Mouse (Mus musculus) embryonic facial prominence, embryonic 10.5 days (tissue): ENCODE data around the gene Baiap2l2. TPM values are rescaled to one million over a fixed set of nuclear protein-coding genes. Genes with fewer than 3 reads are reported as not detected.

Source experiments
- DNase-seq: peaks from one replicate; pipeline ENCODE4 v3.0.0-alpha.2; 2017; ENCODE audit warnings: low spot score
- H3K27ac ChIP-seq: fragments of 300-500 bp; sonication (generic); replicated peaks from 2 replicates; pipeline ENCODE4 v1.5.1; 2016; ENCODE audit warnings: mild to moderate bottlenecking
- H3K27me3 ChIP-seq: fragments of 300-500 bp; sonication (generic); replicated peaks from 2 replicates; pipeline ENCODE4 v1.6.1; 2016; ENCODE audit warnings: low read depth, mild to moderate bottlenecking; ENCODE audit not compliant: poor library complexity, severe bottlenecking
- H3K36me3 ChIP-seq: fragments of 300-500 bp; sonication (generic); replicated peaks from 2 replicates; pipeline ENCODE4 v1.6.1; 2016; ENCODE audit warnings: mild to moderate bottlenecking, moderate library complexity
- H3K4me1 ChIP-seq: fragments of 300-500 bp; sonication (generic); 2 replicates; pipeline ENCODE4 v1.6.1; 2016
- H3K4me3 ChIP-seq: fragments of 300-500 bp; sonication (generic); 2 replicates; pipeline ENCODE4 v1.5.1; 2016; ENCODE audit warnings: mild to moderate bottlenecking, moderate library complexity
- H3K9me3 ChIP-seq: fragments of 300-500 bp; sonication (generic); 2 replicates; pipeline ENCODE4 v1.6.1; 2016; ENCODE audit warnings: mild to moderate bottlenecking
- WGBS: fragments of 180-500 bp; shearing (Covaris S2); methylation state at CpG from one replicate; pipeline ENCODE4 v1.1.7; 2016; 5-methylcytosine and 5-hydroxymethylcytosine counted together
- polyA plus RNA-seq: library from polyadenylated mRNA; unstranded; fragments of >200 nt; fragmentation: Nextera tagmentation; extraction: Ambion mirVana; gene quantifications from 2 replicates; pipeline ENCODE4 v1.2.1, GENCODE M21; 2016

Gene Baiap2l2
- polyA plus RNA-seq, 1 experiment from 2014 or later, result 6.0 TPM

- no peak for DNase-seq
- Histone ChIP-seq H3K9me3 (no peaks in the 10 kb centered on the region), H3K4me3 (no peak overlapping the region), H3K4me1 (peaks cover 25% of the 10 kb centered on the region), H3K36me3 (no peaks in the 10 kb centered on the region), H3K27ac (no peak overlapping the region), H3K27me3 (peaks cover 84% of the 10 kb centered on the region)
- WGBS, result 13% methylated on average over 1 of the region's 1 CpGs
Measured at GRCm38 (mm10) chr15:79268521-79268920, 16.8 kb downstream of the Baiap2l2 start.

DNA sequence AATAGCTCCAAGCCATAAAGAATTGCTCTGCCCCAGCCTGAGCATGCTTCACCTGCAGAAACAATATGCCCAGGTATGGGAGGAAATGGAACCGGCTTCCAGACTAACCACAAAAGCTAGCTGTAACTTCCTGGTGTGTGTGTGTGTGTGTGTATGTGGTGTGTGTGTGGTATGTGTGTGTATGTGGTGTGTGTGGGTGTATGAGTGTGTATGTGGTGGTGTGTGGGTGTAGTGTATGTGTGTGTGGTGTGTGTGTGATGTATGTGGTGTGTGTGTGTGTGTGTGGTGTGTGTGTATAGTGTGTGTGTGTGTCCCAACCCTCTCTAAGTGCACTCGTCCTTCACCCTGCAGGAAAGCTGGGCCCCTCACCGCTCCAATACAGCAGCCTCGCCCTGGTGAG lies 20.0 kb downstream of the Baiap2l2 start:
- WGBS, result 72% methylated on average over 4 of the region's 4 CpGs
- H3K4me1 ChIP-seq, result peaks cover 37% of the 10 kb centered on the region
- DNase-seq, result no peak
- H3K27ac ChIP-seq, result no peak overlapping the region
- no peaks in the 10 kb centered on the region for H3K36me3 ChIP-seq
- no peaks in the 10 kb centered on the region for H3K9me3 ChIP-seq
- no peak overlapping the region for H3K4me3 ChIP-seq
- H3K27me3 ChIP-seq, result peaks cover 88% of the 10 kb centered on the region

GRCm38 (mm10) chr15:79263726-79264125 lies 21.6 kb downstream of the Baiap2l2 start:
- H3K27ac ChIP-seq, result no peak overlapping the region
- H3K4me3 ChIP-seq, result no peak overlapping the region
- DNase-seq, result no peak
- no peaks in the 10 kb centered on the region for H3K36me3 ChIP-seq
- no peaks in the 10 kb centered on the region for H3K9me3 ChIP-seq
- H3K4me1 ChIP-seq, result peaks cover 38% of the 10 kb centered on the region
- peaks cover 94% of the 10 kb centered on the region for H3K27me3 ChIP-seq
- WGBS, result 90% methylated on average over 6 of the region's 6 CpGs

DNA sequence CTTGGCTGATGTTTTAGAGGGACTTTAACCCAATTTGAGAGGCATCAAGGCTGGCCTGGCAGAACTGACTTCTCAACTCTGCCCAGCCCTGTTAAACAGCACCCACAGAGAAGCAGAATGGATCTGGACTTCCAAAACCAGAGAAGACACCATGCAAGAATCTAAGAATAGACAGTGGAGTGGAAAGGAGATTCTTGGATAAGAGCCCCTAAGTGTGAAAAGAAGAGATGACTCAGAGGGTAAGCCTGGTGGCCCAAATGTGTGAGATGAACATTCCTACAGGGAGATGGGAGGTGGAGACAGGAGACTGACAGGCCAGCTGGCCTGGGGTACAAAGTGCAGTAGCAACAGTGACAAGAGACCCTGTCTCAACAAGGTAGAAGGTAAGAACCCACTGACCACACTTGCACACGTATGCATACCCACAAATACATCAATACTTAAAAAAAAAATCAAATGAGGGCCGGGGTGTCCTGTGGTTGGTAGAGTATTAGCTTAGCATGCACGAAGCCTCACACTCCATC lies 22.5 kb downstream of the Baiap2l2 start:
- H3K4me3 ChIP-seq, result no peak overlapping the region
- WGBS, result 94% methylated on average over 3 of the region's 3 CpGs
- peaks cover 47% of the 10 kb centered on the region for H3K4me1 ChIP-seq
- no peaks in the 10 kb centered on the region for H3K9me3 ChIP-seq
- H3K27ac ChIP-seq, result no peak overlapping the region
- DNase-seq, result no peak
- H3K36me3 ChIP-seq, result no peaks in the 10 kb centered on the region
- peaks cover 91% of the 10 kb centered on the region for H3K27me3 ChIP-seq

- peaks cover 89% of the 10 kb centered on the region for H3K27me3 ChIP-seq
- H3K9me3 ChIP-seq, result no peaks in the 10 kb centered on the region
- peaks cover 47% of the 10 kb centered on the region for H3K4me1 ChIP-seq
- no peak overlapping the region for H3K27ac ChIP-seq
- 26% methylated on average over 13 of the region's 13 CpGs for WGBS
- peak overlapping the region; percentile 76 for H3K4me3 ChIP-seq
- DNase-seq, result peak; percentile 70
- no peaks in the 10 kb centered on the region for H3K36me3 ChIP-seq
Measured at GRCm38 (mm10) chr15:79262375-79262774, 23.0 kb downstream of the Baiap2l2 start.

- peaks cover 86% of the 10 kb centered on the region for H3K27me3 ChIP-seq
- H3K9me3 ChIP-seq, result no peaks in the 10 kb centered on the region
- H3K36me3 ChIP-seq, result no peaks in the 10 kb centered on the region
- DNase-seq, result peak; percentile 60
- peaks cover 47% of the 10 kb centered on the region for H3K4me1 ChIP-seq
- WGBS, result under 1% methylated on average over 27 of the region's 28 CpGs
- H3K4me3 ChIP-seq, result peak overlapping the region; percentile 76
- peak overlapping the region; percentile 82 for H3K27ac ChIP-seq
Measured at GRCm38 (mm10) chr15:79261757-79262156, 23.6 kb downstream of the Baiap2l2 start.

- Histone ChIP-seq H3K27ac (peak overlapping the region; percentile 82), H3K27me3 (peaks cover 81% of the 10 kb centered on the region)
- whole genome bisulfite sequencing, result 1% methylated on average over 62 of the region's 62 CpGs
Measured at GRCm38 (mm10) chr15:79261095-79261725, 24.1 kb downstream of the Baiap2l2 start.

GRCm38 (mm10) chr15:79258521-79258920 lies 26.8 kb downstream of the Baiap2l2 start:
- Histone ChIP-seq H3K36me3 (no peaks in the 10 kb centered on the region), H3K27me3 (peaks cover 76% of the 10 kb centered on the region), H3K4me1 (peaks cover 52% of the 10 kb centered on the region), H3K27ac (no peak overlapping the region), H3K4me3 (0 out of 2 replicates have a peak overlapping the region, but pooled peaks have one; percentile 6), H3K9me3 (no peaks in the 10 kb centered on the region)
- no peak for DNase-seq
- WGBS, result 32% methylated on average over 17 of the region's 17 CpGs

More at GRCm38 (mm10) chr15:79261095-79261725, 24.1 kb downstream of the Baiap2l2 start:
- H3K36me3 ChIP-seq, result no peaks in the 10 kb centered on the region
- peak overlapping the region; percentile 76 for H3K4me3 ChIP-seq
- DNase-seq, result peak; percentile 70
- H3K9me3 ChIP-seq, result no peaks in the 10 kb centered on the region
- H3K4me1 ChIP-seq, result peaks cover 43% of the 10 kb centered on the region

- H3K27me3 ChIP-seq, result peaks cover 76% of the 10 kb centered on the region
- 24% methylated on average over 3 of the region's 3 CpGs for WGBS
- peaks cover 1% of the 10 kb centered on the region; the same call in 1 of the 2 replicates for H3K36me3 ChIP-seq
- peaks cover 55% of the 10 kb centered on the region for H3K4me1 ChIP-seq
- H3K4me3 ChIP-seq, result no peak within 1 kb of the TSS
- no peak within 1 kb of the TSS for H3K27ac ChIP-seq
- no peak for DNase-seq
- no peaks in the 10 kb centered on the region for H3K9me3 ChIP-seq
Measured at GRCm38 (mm10) chr15:79254661-79255060, 30.7 kb downstream of the Baiap2l2 start, which contains the start of gene Slc16a8. TSS of gene Slc16a8 (minus strand) at chr15:79254761.

DNA sequence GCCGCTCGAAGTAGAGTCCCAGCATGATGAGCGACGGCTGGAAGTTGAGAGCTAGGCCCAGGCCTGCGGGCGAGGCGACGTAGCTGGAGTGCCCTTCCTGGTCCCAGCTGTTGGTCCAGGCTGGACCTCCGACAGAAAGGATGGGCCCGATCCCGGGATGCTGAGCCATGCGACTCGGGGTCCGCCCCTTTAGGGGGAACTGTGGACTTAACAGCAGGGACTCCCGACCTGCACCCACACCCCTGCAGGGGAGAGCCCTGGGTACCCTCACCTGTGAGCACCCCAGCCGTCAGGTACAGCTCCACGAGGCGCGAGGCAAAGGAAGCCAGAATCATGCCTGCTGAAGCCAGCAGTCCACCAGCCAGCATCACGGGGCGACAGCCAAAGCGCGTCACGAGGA lies 32.8 kb downstream of the Baiap2l2 start:
- WGBS, result 32% methylated on average over 24 of the region's 24 CpGs
- Histone ChIP-seq H3K27me3 (peaks cover 69% of the 10 kb centered on the region), H3K9me3 (no peaks in the 10 kb centered on the region), H3K36me3 (peaks cover 22% of the 10 kb centered on the region), H3K4me3 (peak overlapping the region; percentile 57), H3K27ac (peak overlapping the region; percentile 75), H3K4me1 (peaks cover 39% of the 10 kb centered on the region)
- DNase-seq, result peak; percentile 57

- Histone ChIP-seq H3K27me3 (peaks cover 69% of the 10 kb centered on the region), H3K36me3 (peaks cover 26% of the 10 kb centered on the region), H3K4me1 (peaks cover 39% of the 10 kb centered on the region), H3K9me3 (no peaks in the 10 kb centered on the region), H3K27ac (peak overlapping the region; percentile 75), H3K4me3 (peak overlapping the region; percentile 57)
- DNase-seq, result peak; percentile 61
- WGBS, result 3% methylated on average over 61 of the region's 61 CpGs
Measured at GRCm38 (mm10) chr15:79251781-79252491, 33.4 kb downstream of the Baiap2l2 start.

- Histone ChIP-seq H3K9me3 (no peaks in the 10 kb centered on the region), H3K27ac (no peak overlapping the region), H3K27me3 (peaks cover 69% of the 10 kb centered on the region), H3K4me3 (peak overlapping the region; percentile 57; the same call in 1 of the 2 replicates), H3K36me3 (peaks cover 34% of the 10 kb centered on the region), H3K4me1 (peaks cover 39% of the 10 kb centered on the region)
- no peak for DNase-seq
- 55% methylated on average over 7 of the region's 7 CpGs for WGBS
Measured at GRCm38 (mm10) chr15:79251168-79251567, 34.2 kb downstream of the Baiap2l2 start.
